Comparison of ENCODE assay signal across 8 mouse cellular contexts in the genomic region with DNA sequence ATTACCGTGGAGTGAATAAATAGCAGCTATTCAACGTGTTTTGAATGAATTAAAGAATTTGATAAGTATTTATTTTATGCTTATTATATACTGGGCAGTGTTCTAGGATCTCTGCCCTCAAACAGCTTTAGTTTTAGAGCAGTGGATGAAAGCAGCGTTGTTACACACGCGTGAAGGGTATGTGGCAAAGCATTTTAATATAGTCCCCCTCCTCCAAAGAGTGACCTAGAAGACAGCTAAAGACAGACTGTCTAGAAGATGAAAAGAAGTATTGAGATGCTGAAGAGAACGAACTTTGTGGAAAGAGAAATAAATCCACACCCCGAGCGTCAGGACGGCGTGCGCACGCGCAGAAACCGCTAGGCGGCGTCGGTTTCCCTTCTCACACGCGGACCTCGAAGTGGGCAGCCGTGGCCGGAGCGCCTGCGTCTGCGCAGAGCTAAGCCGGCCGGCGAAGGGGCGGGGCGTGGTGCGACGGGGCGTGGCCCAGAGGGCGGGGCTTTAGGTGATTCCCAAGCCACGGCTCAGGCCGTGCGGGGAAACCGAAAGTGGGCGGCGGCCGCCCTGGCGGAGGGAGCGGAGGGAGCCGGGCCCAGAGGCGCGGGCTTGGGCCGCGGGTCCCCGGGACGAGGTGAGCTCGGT. TPM values are rescaled to one million over a fixed set of nuclear protein-coding genes. Genes with fewer than 3 reads are reported as not detected.
A peak's percentile ranks its signal among the peaks of the same experiment; 100 is the strongest.
DNase-seq lines count a peak whose midpoint lies in the region; ATAC-seq lines count a peak whose summit lies in the region.

No protein-coding gene starts in this region.

- WGBS in heart, embryonic 13.5 days, result 4% methylated on average over 51 of the region's 51 CpGs
- WGBS in liver, embryonic 13.5 days (ENCODE audit: insufficient replicate concordance), result 3% methylated on average over 51 of the region's 51 CpGs
- WGBS in stomach, embryonic 16.5 days, result 2% methylated on average over 42 of the region's 51 CpGs

- ATAC-seq in erythroid progenitor cell, adult 5-6 weeks (replicated peaks; ENCODE audit: low FRiP score, poor library complexity, severe bottlenecking), result peak; percentile 96
- peak; percentile 95 for ATAC-seq in heart, embryonic 13.5 days (ENCODE audit: extremely low read depth, insufficient number of reproducible peaks, low FRiP score, low TSS enrichment)
- ATAC-seq in liver, embryonic 13.5 days (ENCODE audit: low read depth), result peak; percentile 96
- peak; percentile 99 for ATAC-seq in stomach, embryonic 16.5 days (ENCODE audit: insufficient read depth, low FRiP score)

- no peaks in the 10 kb centered on the region for H3K9me3 ChIP-seq in heart, embryonic 13.5 days
- no peaks in the 10 kb centered on the region for H3K9me3 ChIP-seq in liver, embryonic 13.5 days (replicated peaks)
- H3K9me3 ChIP-seq in stomach, embryonic 16.5 days (replicated peaks; ENCODE audit: control insufficient read depth, low read length), result no peaks in the 10 kb centered on the region

- H3K9ac ChIP-seq in heart, embryonic 13.5 days, result peak overlapping the region; percentile 91
- H3K9ac ChIP-seq in liver, embryonic 13.5 days, result peak overlapping the region; percentile 87
- peak overlapping the region; percentile 80 for H3K9ac ChIP-seq in stomach, embryonic 16.5 days (ENCODE audit: low read length)

- 0 out of 2 replicates have a peak, but pooled peaks cover 2% of the 10 kb centered on the region for H3K27me3 ChIP-seq in heart, embryonic 13.5 days (replicated peaks)
- peaks cover 42% of the 10 kb centered on the region for H3K27me3 ChIP-seq in liver, embryonic 13.5 days
- no peaks in the 10 kb centered on the region for H3K27me3 ChIP-seq in stomach, embryonic 16.5 days (ENCODE audit: control insufficient read depth, insufficient read depth, low read length)

- peak; percentile 81 for DNase-seq in CD4-positive helper T cell, adult 2 months (ENCODE audit: low read depth, low spot score)
- peak; percentile 76 for DNase-seq in brain, embryonic 18.5 days (ENCODE audit: low read depth, low spot score)
- DNase-seq in kidney, postnatal 10 days, result peak; percentile 100
- peak; percentile 95 for DNase-seq in liver, embryonic 13.5 days
- DNase-seq in neural tube, embryonic 10.5 days (ENCODE audit: extremely low spot score, low spot score), result peak; percentile 99

- no peaks in the 10 kb centered on the region for H3K36me3 ChIP-seq in heart, embryonic 13.5 days
- no peaks in the 10 kb centered on the region for H3K36me3 ChIP-seq in liver, embryonic 13.5 days
- H3K36me3 ChIP-seq in stomach, embryonic 16.5 days (ENCODE audit: control insufficient read depth, insufficient read depth, low read length), result no peaks in the 10 kb centered on the region

- H3K4me1 ChIP-seq in heart, embryonic 13.5 days, result peaks cover 55% of the 10 kb centered on the region
- H3K4me1 ChIP-seq in liver, embryonic 13.5 days (replicated peaks), result peaks cover 40% of the 10 kb centered on the region
- H3K4me1 ChIP-seq in stomach, embryonic 16.5 days (ENCODE audit: control insufficient read depth, insufficient read depth, low read length), result peaks cover 13% of the 10 kb centered on the region

- H3K4me3 ChIP-seq in heart, embryonic 13.5 days, result peak overlapping the region; percentile 81
- H3K4me3 ChIP-seq in liver, embryonic 13.5 days (replicated peaks), result peak overlapping the region; percentile 93
- H3K4me3 ChIP-seq in stomach, embryonic 16.5 days (replicated peaks; ENCODE audit: low read length), result peak overlapping the region; percentile 87

- H3K4me2 ChIP-seq in heart, embryonic 13.5 days, result peak overlapping the region; percentile 78
- H3K4me2 ChIP-seq in liver, embryonic 13.5 days, result peak overlapping the region; percentile 99
- H3K4me2 ChIP-seq in stomach, embryonic 16.5 days (ENCODE audit: low read depth, low read length), result peak overlapping the region; percentile 91

- peak overlapping the region; percentile 60 for H3K27ac ChIP-seq in heart, embryonic 13.5 days (replicated peaks)
- no peak overlapping the region for H3K27ac ChIP-seq in liver, embryonic 13.5 days
- peak overlapping the region; percentile 50 for H3K27ac ChIP-seq in stomach, embryonic 16.5 days (ENCODE audit: low read length)

RNA-seq across cellular contexts. Expression of gene Tdrd7, which starts 6.8 kb away (rescaled TPM):
- total RNA-seq in erythroid progenitor cell, adult 5-6 weeks (2015; ENCODE audit: low replicate concordance), result 38.1 and 45.8 TPM in 2 replicates
- 8.7 and 10.7 TPM in 2 replicates for total RNA-seq in erythroid progenitor cell, adult 5-6 weeks (2017; ENCODE audit: low replicate concordance)
- 13.0 and 14.3 TPM in 2 replicates for polyA plus RNA-seq in heart, embryonic 13.5 days (2015; fragmentation: Nextera tagmentation; extraction: Ambion mirVana)
- polyA plus RNA-seq in liver, embryonic 13.5 days (2015; fragmentation: Nextera tagmentation; extraction: Ambion mirVana), result 5.4 and 8.7 TPM in 2 replicates
- 22.6 and 24.5 TPM in 2 replicates for polyA plus RNA-seq in stomach, embryonic 16.5 days (2015; fragmentation: Nextera tagmentation; extraction: Ambion mirVana)
